Comparison of ENCODE assay signal across 13 mouse cellular contexts in the genomic region with DNA sequence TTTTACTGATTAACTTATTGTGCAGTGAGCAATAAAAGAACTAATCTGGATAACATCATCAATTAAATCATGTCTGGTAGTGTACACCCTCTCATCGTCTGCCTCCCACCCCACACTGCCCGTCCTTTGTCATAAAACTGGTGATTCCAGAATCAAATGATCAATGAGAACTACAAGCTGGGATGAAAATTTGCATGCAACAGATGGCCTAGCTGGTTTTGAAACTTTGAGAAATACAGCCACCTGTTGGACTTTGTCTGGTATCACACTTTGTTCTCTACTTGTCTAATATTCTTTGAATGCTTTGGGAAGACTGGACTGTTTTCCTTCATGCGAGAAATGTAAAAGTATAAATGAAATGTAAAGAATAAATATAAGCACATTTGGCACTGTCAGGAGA.
DNase-seq lines count a peak whose midpoint lies in the region; ATAC-seq and TF ChIP-seq lines count a peak whose summit lies in the region.
"Had no signal": no experiment of that assay in that cellular context is flagged by ENCODE, and none has a peak within 500 bp of the region (broad histone marks: within the 10 kb centered on the region; RNA-seq: fewer than 3 reads in every experiment).

No protein-coding gene starts in this region.

- H3K4me2 ChIP-seq in hindbrain, embryonic 14.5 days (replicated peaks) = no peak overlapping the region
- H3K4me2 ChIP-seq in hindbrain, embryonic 12.5 days (replicated peaks) = no peak overlapping the region
- H3K4me2 ChIP-seq in lung, postnatal 0 days (replicated peaks; ENCODE audit: low read depth, low read length) = no peak overlapping the region
- H3K4me2 ChIP-seq in stomach, embryonic 14.5 days (replicated peaks; ENCODE audit: low read depth, low read length) = no peak overlapping the region
- H3K4me2 ChIP-seq: embryonic facial prominence, embryonic 12.5 days; hindbrain, embryonic 15.5 days had no signal

- no peaks in the 10 kb centered on the region for H3K9me3 ChIP-seq in hindbrain, embryonic 14.5 days (ENCODE audit: control insufficient read depth, low read length)
- H3K9me3 ChIP-seq in hindbrain, embryonic 12.5 days (replicated peaks) = no peaks in the 10 kb centered on the region
- no peaks in the 10 kb centered on the region for H3K9me3 ChIP-seq in lung, postnatal 0 days (ENCODE audit: low read length)
- no peaks in the 10 kb centered on the region for H3K9me3 ChIP-seq in stomach, embryonic 14.5 days (ENCODE audit: control insufficient read depth, low read depth, low read length)
- H3K9me3 ChIP-seq: embryonic facial prominence, embryonic 12.5 days; hindbrain, embryonic 15.5 days had no signal

- H3K27me3 ChIP-seq in hindbrain, embryonic 14.5 days (ENCODE audit: control insufficient read depth, insufficient read depth, low read length) = no peaks in the 10 kb centered on the region
- no peaks in the 10 kb centered on the region for H3K27me3 ChIP-seq in hindbrain, embryonic 12.5 days
- no peaks in the 10 kb centered on the region for H3K27me3 ChIP-seq in lung, postnatal 0 days (replicated peaks; ENCODE audit: insufficient read depth, low read length)
- no peaks in the 10 kb centered on the region for H3K27me3 ChIP-seq in stomach, embryonic 14.5 days (ENCODE audit: control insufficient read depth, insufficient read depth, low read length)
- H3K27me3 ChIP-seq: embryonic facial prominence, embryonic 12.5 days; hindbrain, embryonic 15.5 days had no signal

- ATAC-seq in hindbrain, embryonic 14.5 days (ENCODE audit: low FRiP score) = no peak
- no peak for ATAC-seq in hindbrain, embryonic 12.5 days (ENCODE audit: low FRiP score)
- ATAC-seq in lung, postnatal 0 days = no peak
- 0 out of 2 replicates have a peak, but pooled peaks have one; percentile 46 for ATAC-seq in stomach, embryonic 14.5 days (ENCODE audit: insufficient number of reproducible peaks, insufficient read depth, low FRiP score, low read depth)

- H3K4me1 ChIP-seq in hindbrain, embryonic 14.5 days (replicated peaks; ENCODE audit: control insufficient read depth, insufficient read depth, low read length) = no peaks in the 10 kb centered on the region
- H3K4me1 ChIP-seq in hindbrain, embryonic 12.5 days = no peaks in the 10 kb centered on the region
- H3K4me1 ChIP-seq in lung, postnatal 0 days (ENCODE audit: insufficient read depth, low read depth, low read length) = no peaks in the 10 kb centered on the region
- H3K4me1 ChIP-seq in stomach, embryonic 14.5 days (ENCODE audit: control insufficient read depth, insufficient read depth, low read length) = no peaks in the 10 kb centered on the region
- H3K4me1 ChIP-seq: embryonic facial prominence, embryonic 12.5 days; hindbrain, embryonic 15.5 days had no signal

- peak; percentile 64 for TF ChIP-seq CTCF in lung, postnatal 0 days (IDR thresholded peaks at IDR 0.05)

- no peak overlapping the region for H3K4me3 ChIP-seq in hindbrain, embryonic 14.5 days (replicated peaks; ENCODE audit: low read length)
- H3K4me3 ChIP-seq in hindbrain, embryonic 12.5 days = no peak overlapping the region
- H3K4me3 ChIP-seq in lung, postnatal 0 days (ENCODE audit: low read depth, low read length) = no peak overlapping the region
- H3K4me3 ChIP-seq in stomach, embryonic 14.5 days (ENCODE audit: low read depth, low read length) = no peak overlapping the region
- H3K4me3 ChIP-seq: embryonic facial prominence, embryonic 12.5 days; hindbrain, embryonic 15.5 days had no signal

- peak; percentile 62 for DNase-seq in hindbrain, embryonic 14.5 days (ENCODE audit: low spot score)
- DNase-seq in lung, postnatal 0 days (ENCODE audit: low spot score) = peak; percentile 61
- DNase-seq in lung, postnatal 36 days = no peak
- DNase-seq in embryo, embryonic 10.5 days (ENCODE audit: low spot score) = peak; percentile 64
- no peak for DNase-seq in spleen, postnatal 36 days (ENCODE audit: low spot score in 2 of 2)
- DNase-seq: gastrocnemius, postnatal 25 days; liver; right cerebral cortex, adult 18-20 months; thymus, adult 18-20 months had no signal

- WGBS in hindbrain, embryonic 14.5 days = 49% methylated on average over 3 of the region's 3 CpGs
- 43% methylated on average over 3 of the region's 3 CpGs for WGBS in hindbrain, embryonic 12.5 days
- WGBS in lung, postnatal 0 days = 38% methylated on average over 3 of the region's 3 CpGs
- WGBS in stomach, embryonic 14.5 days = 22% methylated on average over 3 of the region's 3 CpGs

- no peak overlapping the region for H3K27ac ChIP-seq in hindbrain, embryonic 14.5 days
- H3K27ac ChIP-seq in hindbrain, embryonic 12.5 days = no peak overlapping the region
- no peak overlapping the region for H3K27ac ChIP-seq in lung, postnatal 0 days (ENCODE audit: low read length)
- H3K27ac ChIP-seq in stomach, embryonic 14.5 days (ENCODE audit: low read length) = no peak overlapping the region
- H3K27ac ChIP-seq: embryonic facial prominence, embryonic 12.5 days; hindbrain, embryonic 15.5 days had no signal

- no peaks in the 10 kb centered on the region for H3K36me3 ChIP-seq in hindbrain, embryonic 14.5 days (replicated peaks; ENCODE audit: control insufficient read depth, insufficient read depth)
- H3K36me3 ChIP-seq in hindbrain, embryonic 12.5 days = no peaks in the 10 kb centered on the region
- H3K36me3 ChIP-seq in lung, postnatal 0 days (ENCODE audit: insufficient read depth, low read length) = no peaks in the 10 kb centered on the region
- H3K36me3 ChIP-seq in stomach, embryonic 14.5 days (ENCODE audit: control insufficient read depth, insufficient read depth, low read length) = no peaks in the 10 kb centered on the region
- H3K36me3 ChIP-seq: embryonic facial prominence, embryonic 12.5 days; hindbrain, embryonic 15.5 days had no signal

- no peak overlapping the region for H3K9ac ChIP-seq in hindbrain, embryonic 14.5 days
- H3K9ac ChIP-seq in hindbrain, embryonic 12.5 days = no peak overlapping the region
- H3K9ac ChIP-seq in lung, postnatal 0 days (replicated peaks; ENCODE audit: low read depth) = no peak overlapping the region
- H3K9ac ChIP-seq in stomach, embryonic 14.5 days (replicated peaks; ENCODE audit: low read depth, low read length) = no peak overlapping the region
- H3K9ac ChIP-seq: embryonic facial prominence, embryonic 12.5 days; hindbrain, embryonic 15.5 days had no signal

- TF ChIP-seq EP300 in lung, postnatal 0 days (IDR thresholded peaks at IDR 0.05) = no peak

Comparison
In these comparisons a context has a peak if more than half of its experiments do, and no peak if none do; other contexts are left out.
1. DNase-seq: peak in hindbrain, embryonic 14.5 days (single experiment), lung, postnatal 0 days (single experiment) and embryo, embryonic 10.5 days (single experiment); none in lung, postnatal 36 days (single experiment) and spleen, postnatal 36 days (0 of 2).